Mouse (Mus musculus) heart, postnatal 4 days (tissue): ENCODE measurements around the gene Schip1. TPM values are rescaled to one million over a fixed set of nuclear protein-coding genes. Genes with fewer than 3 reads are reported as not detected.
A peak's percentile ranks its signal among the peaks of the same experiment; 100 is the strongest.

ENCODE experiments used
- DNase-seq: peaks from one replicate; pipeline ENCODE4 v3.0.0; 2021
- total RNA-seq, 2 experiments: library from RNA; stranded (reverse); gene quantifications; 2 replicates each; pipeline ENCODE4 v1.2.3; 2021

The Schip1 gene
- total RNA-seq, 2 experiments from 2014 or later: 94.7 to 98.3 TPM

DNA sequence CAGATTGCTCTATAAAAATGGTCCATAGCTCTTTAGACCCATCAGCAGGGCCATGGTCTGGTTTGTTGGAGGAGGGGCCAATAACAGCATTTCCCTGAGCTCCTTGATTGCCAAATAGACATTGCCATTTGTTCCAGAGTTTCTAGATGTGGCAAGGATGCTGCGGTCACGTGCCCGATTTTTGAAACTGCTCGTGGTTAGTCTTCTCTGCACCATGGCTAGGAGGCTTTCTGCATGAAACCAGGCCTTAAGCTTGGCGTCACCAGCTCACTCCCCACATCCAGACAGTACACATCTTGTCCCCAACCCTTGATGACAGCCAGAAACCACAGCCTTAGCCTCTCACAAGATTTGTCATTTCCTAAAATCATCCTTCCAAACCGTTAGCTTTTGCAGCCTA lies 559.9 kb downstream of the Schip1 start:
- no peak for DNase-seq

DNA sequence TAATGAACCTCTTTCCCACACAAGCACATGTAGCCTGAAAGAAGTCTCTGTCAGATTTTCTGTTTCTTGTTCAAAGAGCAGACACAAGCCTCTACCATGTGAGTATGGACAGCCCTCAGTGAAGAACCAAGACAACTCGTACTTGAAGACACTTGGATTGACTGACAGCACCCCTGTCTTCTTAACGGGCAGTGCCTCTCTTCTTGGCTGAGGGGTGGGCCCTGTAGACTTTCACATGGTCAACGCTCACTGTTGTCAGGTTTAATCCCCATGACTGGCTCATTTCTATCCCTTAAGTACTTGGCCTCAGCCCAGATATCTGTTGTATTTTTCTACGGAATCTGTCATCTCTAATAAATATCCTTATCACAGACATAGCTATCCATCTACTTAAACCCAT lies 565.7 kb downstream of the Schip1 start:
- DNase-seq: no peak

- no peak for DNase-seq
Measured at GRCm38 (mm10) chr3:68630821-68631220, 566.2 kb downstream of the Schip1 start.

DNA sequence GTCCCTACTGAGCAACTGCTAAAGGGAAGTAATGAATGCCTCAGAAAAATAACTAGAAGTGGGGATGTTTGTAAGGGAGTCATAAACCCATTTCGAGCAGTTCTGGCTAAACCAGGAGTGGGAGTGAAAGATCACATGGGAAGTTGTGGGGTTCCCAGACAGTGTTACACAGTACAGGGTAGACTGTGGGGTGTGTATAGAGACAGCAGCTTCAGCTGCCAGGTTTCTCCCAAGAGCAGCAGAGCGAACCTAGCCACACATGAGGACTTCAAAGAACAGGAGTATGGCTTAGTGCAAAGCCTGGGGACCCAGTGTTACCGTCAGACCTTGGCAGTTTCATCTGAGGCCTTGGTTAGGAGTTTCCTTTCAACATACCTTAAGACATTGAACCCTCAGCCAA lies 568.1 kb downstream of the Schip1 start:
- no peak for DNase-seq

- DNase-seq: no peak
Measured at GRCm38 (mm10) chr3:68633577-68633976, 569.0 kb downstream of the Schip1 start.

GRCm38 (mm10) chr3:68637960-68638359 lies 573.4 kb downstream of the Schip1 start:
- DNase-seq: no peak

- no peak for DNase-seq
Measured at GRCm38 (mm10) chr3:68638703-68639102, 574.1 kb downstream of the Schip1 start.

DNA sequence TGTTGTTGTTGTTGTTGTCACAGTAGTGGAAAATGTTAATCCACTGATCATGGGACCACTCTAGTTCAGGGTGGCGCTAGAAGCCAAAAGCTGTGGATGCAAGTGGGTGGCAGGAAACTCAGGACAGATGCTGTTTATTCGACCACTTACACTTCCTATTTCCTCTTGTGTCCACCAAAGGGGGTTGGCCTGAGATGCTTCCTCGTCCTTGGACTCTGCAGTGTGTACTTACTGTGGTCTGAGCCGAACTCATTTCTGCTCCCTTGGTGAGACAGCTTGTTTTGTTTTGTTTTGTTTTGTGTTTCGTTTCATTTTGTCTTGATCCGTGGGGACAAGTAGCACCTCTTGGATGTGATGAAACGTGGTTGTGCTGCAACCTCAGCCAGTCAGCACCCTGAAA lies 578.3 kb downstream of the Schip1 start:
- DNase-seq: no peak

GRCm38 (mm10) chr3:68646387-68647130 lies 582.0 kb downstream of the Schip1 start:
- DNase-seq: peak; percentile 12

DNA sequence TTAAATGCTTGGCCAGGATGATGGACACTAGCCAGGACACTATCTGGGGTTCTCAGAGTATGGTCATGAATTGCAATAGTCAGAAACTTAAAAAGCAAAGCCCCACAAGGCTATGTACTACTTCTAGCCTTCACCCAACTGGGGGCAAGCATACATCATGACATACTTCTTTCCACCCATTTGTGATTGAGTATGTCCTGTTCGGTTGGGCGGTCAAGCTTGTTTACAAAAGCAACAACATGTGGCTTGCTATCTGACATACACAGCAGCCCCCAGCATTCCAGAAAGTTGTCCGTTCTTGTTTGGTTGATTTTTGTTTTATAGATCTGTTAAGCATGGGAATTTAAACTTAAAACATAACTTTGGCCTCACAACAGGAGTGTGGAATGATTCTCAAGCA lies 582.7 kb downstream of the Schip1 start:
- DNase-seq: no peak

- no peak for DNase-seq
Measured at GRCm38 (mm10) chr3:68650251-68650650, 585.6 kb downstream of the Schip1 start.

DNA sequence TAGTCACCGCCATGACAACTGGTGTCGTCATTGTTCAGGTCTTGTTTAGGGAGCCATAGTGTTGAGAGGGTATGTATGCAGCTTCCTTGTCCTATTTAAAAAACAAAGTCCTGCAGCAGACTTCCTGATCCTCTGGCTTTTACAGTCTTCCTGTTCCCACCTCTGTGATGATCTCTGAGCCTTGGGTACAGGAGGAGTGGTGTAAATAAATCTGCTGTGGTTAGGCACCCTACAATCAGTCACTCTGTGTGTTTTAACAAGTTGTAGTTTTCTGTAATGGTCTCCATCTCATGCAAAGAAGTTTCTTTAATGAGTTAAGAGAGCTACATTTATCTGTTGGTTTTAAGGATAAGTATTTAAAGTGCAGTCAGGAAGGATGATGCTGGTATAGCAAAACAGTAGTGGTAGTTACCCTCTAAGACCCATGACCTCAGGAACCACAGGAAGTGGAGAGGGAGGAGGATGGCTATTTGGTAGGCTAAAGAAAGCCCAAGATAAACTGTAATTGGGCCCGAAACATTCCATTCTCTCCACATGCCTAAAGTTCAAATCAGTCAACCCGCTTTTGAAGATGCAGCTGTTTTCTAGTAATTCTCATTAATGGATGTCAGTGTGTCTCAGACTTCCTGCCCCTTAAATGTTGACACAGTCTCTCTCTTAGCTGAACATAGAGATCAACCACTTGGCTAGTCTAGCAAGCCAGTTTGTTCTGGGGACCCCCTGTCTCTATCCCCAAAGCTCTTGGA lies 592.2 kb downstream of the Schip1 start:
- DNase-seq: no peak

- no peak for DNase-seq
Measured at GRCm38 (mm10) chr3:68657589-68658245, 593.1 kb downstream of the Schip1 start.

GRCm38 (mm10) chr3:68659996-68660395 lies 595.4 kb downstream of the Schip1 start:
- no peak for DNase-seq

DNA sequence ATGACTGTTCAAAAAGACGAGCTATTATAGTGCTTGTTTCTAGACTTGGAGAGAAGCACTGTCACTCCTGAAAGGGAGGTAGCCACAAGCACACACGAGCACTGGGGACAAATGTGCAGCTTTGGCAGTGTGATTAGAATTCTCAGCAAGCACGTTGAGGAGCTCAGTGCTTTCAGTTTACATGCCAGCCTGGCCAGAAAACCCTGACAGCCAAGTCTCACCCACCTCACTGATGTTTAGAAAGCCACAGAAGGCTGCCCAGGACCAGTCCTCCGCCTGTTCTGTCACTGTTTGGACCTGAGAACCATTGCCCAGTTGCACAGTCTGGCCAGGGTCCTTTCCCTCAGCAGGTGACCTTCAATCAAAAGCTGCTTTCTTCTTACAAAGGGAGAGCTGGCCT lies 595.9 kb downstream of the Schip1 start:
- DNase-seq: no peak

DNA sequence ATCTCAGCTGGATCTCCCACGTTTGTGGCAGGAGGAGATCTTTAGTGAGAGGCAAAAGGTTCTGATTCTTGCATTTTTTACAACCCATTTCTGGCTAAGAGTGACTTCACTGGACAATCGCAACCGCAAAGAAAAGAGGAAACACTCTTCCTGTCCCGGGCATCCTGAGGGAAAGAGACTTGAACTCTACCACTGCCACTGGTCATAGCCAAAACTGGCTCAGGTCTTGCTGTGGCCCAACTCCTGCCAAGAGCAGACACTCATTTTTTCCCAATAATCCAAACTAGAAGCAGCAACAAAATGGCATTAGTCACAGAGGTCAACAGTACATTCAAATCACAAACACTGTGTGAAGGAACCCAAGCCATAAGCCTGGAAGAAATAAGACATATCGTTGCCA lies 597.8 kb downstream of the Schip1 start:
- no peak for DNase-seq

DNA sequence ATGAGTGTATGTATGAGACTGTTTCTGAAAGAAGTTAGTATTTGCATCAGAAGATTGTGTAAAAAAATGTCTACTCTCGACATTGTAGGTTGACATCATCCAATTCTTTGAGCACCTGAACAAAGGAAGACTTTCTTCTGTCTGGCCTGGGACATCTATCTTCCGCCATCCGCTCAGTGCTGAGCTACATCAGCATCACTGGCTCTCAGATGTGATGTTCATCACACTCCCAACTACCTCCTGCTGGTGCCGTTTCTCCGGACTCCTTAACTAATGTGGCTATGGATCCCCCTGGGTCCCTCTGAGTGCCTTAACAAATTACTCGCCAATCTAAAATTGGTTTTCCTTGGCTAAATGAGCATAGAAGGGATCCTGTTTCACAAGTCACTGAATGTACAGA lies 599.7 kb downstream of the Schip1 start:
- no peak for DNase-seq

- no peak for DNase-seq
Measured at GRCm38 (mm10) chr3:68666377-68666776, 601.8 kb downstream of the Schip1 start.

DNA sequence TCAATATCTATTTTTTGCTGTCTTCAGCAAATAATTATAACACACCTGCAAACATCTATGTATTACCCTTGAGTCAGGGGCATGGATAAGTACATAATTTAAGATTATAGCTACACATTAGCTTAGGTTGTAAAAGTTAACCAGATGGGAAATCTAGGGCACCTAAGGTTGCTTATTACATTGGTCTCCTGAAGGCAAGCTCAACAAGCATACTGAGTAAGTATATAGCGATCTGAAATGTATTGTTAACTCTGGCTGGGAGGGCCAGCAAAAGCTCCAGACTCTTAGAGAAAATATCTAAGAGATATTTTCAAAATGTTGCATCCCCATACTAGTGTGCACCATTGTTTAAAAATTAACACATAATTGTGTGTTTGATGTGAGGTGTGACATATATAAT lies 603.2 kb downstream of the Schip1 start:
- no peak for DNase-seq

GRCm38 (mm10) chr3:68669418-68669974 lies 604.9 kb downstream of the Schip1 start:
- DNase-seq: no peak

DNA sequence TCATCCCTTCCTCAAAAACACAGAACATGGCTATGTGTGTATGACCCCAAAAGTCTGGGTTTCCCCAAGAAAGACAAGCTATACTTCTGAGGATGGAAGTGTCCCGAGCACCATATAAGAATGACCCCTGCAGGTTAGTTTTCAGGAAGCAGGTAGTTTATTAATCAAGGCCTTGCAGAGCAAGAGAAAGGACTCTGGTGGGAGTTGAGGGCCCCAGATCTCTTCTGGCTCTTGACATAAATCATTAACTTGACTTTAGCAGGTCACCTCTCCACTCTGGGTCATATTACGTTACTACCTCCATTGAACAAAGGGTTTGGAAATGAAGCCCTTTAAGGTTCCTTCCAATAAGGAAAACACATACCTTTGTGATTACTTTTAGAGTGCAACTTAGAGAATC lies 610.1 kb downstream of the Schip1 start:
- no peak for DNase-seq

DNA sequence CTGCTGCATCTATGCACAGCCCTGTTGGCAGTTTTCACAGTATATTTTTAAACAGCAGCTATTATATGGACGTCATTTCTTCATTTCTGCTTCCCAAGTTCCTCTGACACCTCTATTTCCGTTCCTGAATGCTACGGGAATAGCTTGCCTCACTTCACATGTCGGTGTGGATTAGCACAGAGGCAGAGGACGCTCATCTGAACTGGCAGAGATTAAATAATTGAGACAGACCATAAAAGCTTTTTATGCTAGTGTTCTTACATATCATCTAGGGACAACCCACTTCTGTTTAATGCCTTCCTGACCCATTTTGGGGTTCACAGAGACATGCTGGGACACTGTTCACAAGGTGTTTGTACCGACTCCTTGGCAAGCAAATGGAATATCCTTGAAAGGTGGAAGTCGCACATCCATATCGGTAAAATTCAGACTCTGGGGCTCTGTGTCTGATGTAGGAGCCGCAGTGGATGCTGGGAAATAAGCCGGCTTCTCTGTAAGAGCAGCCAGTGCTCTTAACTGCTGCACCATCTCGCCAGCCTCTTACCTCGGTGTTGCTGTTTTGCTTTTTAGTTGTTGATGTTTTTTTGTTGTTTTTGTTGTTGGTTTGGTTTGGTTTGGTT lies 610.7 kb downstream of the Schip1 start:
- no peak for DNase-seq
